Mouse (Mus musculus): Measurements from ENCODE around the gene Tex48.

- TF ChIP-seq CTCF (IDR thresholded peaks at IDR 0.05; ENCODE audit: extremely low read depth, insufficient read depth, insufficient read length, insufficient replicate concordance) (no peak), POLR2A (IDR thresholded peaks at IDR 0.05; ENCODE audit: low read depth, low read length) (no peak)
Observed at GRCm38 (mm10) chr4:63661426-63661825, 39.2 kb upstream of the Tex48 start.

All from spleen, adult 2 months (tissue).